31 mouse cellular contexts compared by ENCODE assay signal in the genomic region with DNA sequence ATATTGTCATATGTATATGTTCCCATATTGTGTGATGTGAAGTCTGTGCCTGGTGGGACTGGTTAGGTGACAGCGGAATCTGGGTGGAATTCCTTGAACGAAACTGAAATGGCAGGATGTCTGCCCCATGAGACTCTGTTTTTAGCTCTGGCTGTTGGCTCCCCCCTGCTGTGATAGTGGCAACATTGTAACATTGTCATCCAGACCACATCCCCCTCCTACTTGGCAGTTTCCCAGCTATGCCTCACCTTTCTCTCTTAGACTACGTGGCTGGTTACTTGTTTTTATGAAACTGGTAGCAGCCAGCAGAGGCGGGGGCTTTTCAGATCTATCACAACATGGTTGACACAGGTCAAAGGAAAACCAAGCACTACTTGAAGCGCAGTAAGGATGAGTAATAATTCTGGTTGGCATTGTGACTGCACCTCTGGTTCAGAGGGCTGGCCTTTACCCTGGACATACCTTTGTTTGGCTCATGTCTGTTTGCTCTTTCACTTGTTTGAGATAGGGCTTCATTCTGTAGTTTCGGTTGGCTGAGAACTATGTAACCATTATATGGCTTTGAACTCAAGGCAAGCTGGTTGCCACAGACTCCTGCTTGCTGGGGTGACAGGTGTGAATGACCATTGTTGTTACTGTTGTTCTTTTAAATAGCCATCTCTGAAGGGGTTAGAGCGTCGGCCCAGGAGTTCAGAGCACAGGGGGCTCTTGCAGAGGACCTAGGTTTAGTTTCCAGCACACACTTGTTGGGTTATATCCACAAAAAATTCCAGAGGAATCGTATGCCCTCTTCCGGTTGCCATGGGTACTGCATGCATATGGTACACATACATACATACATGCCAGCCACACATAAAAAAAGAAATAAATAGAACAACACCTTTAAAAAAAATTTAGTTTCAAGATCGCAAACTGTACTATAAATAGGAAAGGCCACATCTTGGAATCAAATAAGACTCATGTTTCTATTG.
DNase-seq lines count a peak whose midpoint lies in the region; ATAC-seq and TF ChIP-seq lines count a peak whose summit lies in the region.
"Had no signal": no experiment of that assay in that cellular context is flagged by ENCODE, and none has a peak within 500 bp of the region (broad histone marks: within the 10 kb centered on the region; RNA-seq: fewer than 3 reads in every experiment).

No protein-coding gene starts in this region.

- TF ChIP-seq EP300 in heart, adult 2 months (IDR thresholded peaks at IDR 0.05; ENCODE audit: insufficient read depth, low read depth, low read length) = no peak

- H3K27ac ChIP-seq in heart, adult 2 months = peak overlapping the region; percentile 47
- H3K27ac ChIP-seq in heart, embryonic 11.5 days (ENCODE audit: low read depth, low read length) = no peak overlapping the region
- no peak overlapping the region for H3K27ac ChIP-seq in liver, embryonic 15.5 days (replicated peaks)
- H3K27ac ChIP-seq in liver, embryonic 12.5 days = no peak overlapping the region
- H3K27ac ChIP-seq: forebrain, embryonic 13.5 days; heart, embryonic 15.5 days; hindbrain, embryonic 13.5 days; kidney, postnatal 0 days; limb, embryonic 12.5 days; liver, embryonic 14.5 days; midbrain, embryonic 12.5 days; stomach, embryonic 15.5 days had no signal

- H3K4me1 ChIP-seq in heart, adult 2 months (ENCODE audit: control insufficient read depth, insufficient read depth, low read length) = peaks cover 1% of the 10 kb centered on the region
- no peaks in the 10 kb centered on the region for H3K4me1 ChIP-seq in heart, embryonic 11.5 days (ENCODE audit: control insufficient read depth, insufficient read depth, low read length)
- no peaks in the 10 kb centered on the region for H3K4me1 ChIP-seq in liver, embryonic 15.5 days (replicated peaks)
- H3K4me1 ChIP-seq in liver, embryonic 12.5 days = 0 out of 2 replicates have a peak, but pooled peaks cover 4% of the 10 kb centered on the region
- H3K4me1 ChIP-seq: hindbrain, embryonic 13.5 days; limb, embryonic 12.5 days; midbrain, embryonic 12.5 days; stomach, embryonic 15.5 days had no signal

- intact Hi-C loops in heart, adult 2 months (cut with DNase I) = no loop called here

- no peak overlapping the region for H3K9ac ChIP-seq in heart, adult 2 months (ENCODE audit: low read depth, low read length)
- H3K9ac ChIP-seq in heart, embryonic 11.5 days (ENCODE audit: low read depth, low read length) = no peak overlapping the region
- no peak overlapping the region for H3K9ac ChIP-seq in liver, embryonic 15.5 days
- no peak overlapping the region for H3K9ac ChIP-seq in liver, embryonic 12.5 days
- H3K9ac ChIP-seq: forebrain, embryonic 13.5 days; heart, embryonic 15.5 days; hindbrain, embryonic 13.5 days; limb, embryonic 12.5 days; liver, embryonic 14.5 days; midbrain, embryonic 12.5 days; stomach, embryonic 15.5 days had no signal

- no peaks in the 10 kb centered on the region for H3K27me3 ChIP-seq in heart, adult 2 months (ENCODE audit: control insufficient read depth, insufficient read depth, low read length)
- H3K27me3 ChIP-seq in heart, embryonic 11.5 days (ENCODE audit: control insufficient read depth, insufficient read depth, low read length) = no peaks in the 10 kb centered on the region
- no peaks in the 10 kb centered on the region for H3K27me3 ChIP-seq in liver, embryonic 15.5 days
- H3K27me3 ChIP-seq in liver, embryonic 12.5 days (replicated peaks) = no peaks in the 10 kb centered on the region
- H3K27me3 ChIP-seq: forebrain, embryonic 13.5 days; heart, embryonic 15.5 days; hindbrain, embryonic 13.5 days; limb, embryonic 12.5 days; midbrain, embryonic 12.5 days; Patski; stomach, embryonic 15.5 days had no signal

- TF ChIP-seq POLR2A in heart, adult 2 months (IDR thresholded peaks at IDR 0.05; ENCODE audit: insufficient read depth, low read depth, low read length) = no peak

- no peaks in the 10 kb centered on the region; the same call in 1 of the 2 replicates for H3K9me3 ChIP-seq in heart, embryonic 11.5 days (replicated peaks; ENCODE audit: control insufficient read depth, low read length)
- H3K9me3 ChIP-seq in liver, embryonic 15.5 days (replicated peaks) = no peaks in the 10 kb centered on the region
- peaks cover 6% of the 10 kb centered on the region; the same call in 1 of the 2 replicates for H3K9me3 ChIP-seq in liver, embryonic 12.5 days (replicated peaks)
- H3K9me3 ChIP-seq: forebrain, embryonic 13.5 days; G1E; heart, embryonic 15.5 days; hindbrain, embryonic 13.5 days; limb, embryonic 12.5 days; midbrain, embryonic 12.5 days; stomach, embryonic 15.5 days had no signal

- 75% methylated on average over 11 of the region's 11 CpGs for WGBS in heart, adult 2 months
- 84% methylated on average over 11 of the region's 11 CpGs for WGBS in heart, embryonic 11.5 days (ENCODE audit: insufficient replicate concordance)
- WGBS in liver, embryonic 15.5 days (ENCODE audit: insufficient replicate concordance) = 78% methylated on average over 11 of the region's 11 CpGs
- 84% methylated on average over 11 of the region's 11 CpGs for WGBS in liver, embryonic 12.5 days (ENCODE audit: insufficient replicate concordance)

- H3K4me2 ChIP-seq in heart, embryonic 11.5 days = no peak overlapping the region
- H3K4me2 ChIP-seq in liver, embryonic 15.5 days = no peak overlapping the region
- H3K4me2 ChIP-seq in liver, embryonic 12.5 days = no peak overlapping the region
- H3K4me2 ChIP-seq: forebrain, embryonic 13.5 days; heart, embryonic 15.5 days; hindbrain, embryonic 13.5 days; limb, embryonic 12.5 days; midbrain, embryonic 12.5 days; stomach, embryonic 15.5 days had no signal

- peak; percentile 41 for TF ChIP-seq CTCF in heart, adult 2 months (IDR thresholded peaks at IDR 0.05)

- ATAC-seq in heart, embryonic 11.5 days (replicated peaks; ENCODE audit: insufficient number of reproducible peaks, low FRiP score, low TSS enrichment) = no peak
- peak; percentile 34; the same call in 1 of the 2 replicates for ATAC-seq in liver, embryonic 15.5 days (ENCODE audit: insufficient read depth)
- no peak for ATAC-seq in liver, embryonic 12.5 days
- ATAC-seq: forebrain, embryonic 13.5 days; intestine, embryonic 16.5 days; Patski had no signal

- H3K79me2 ChIP-seq in heart, adult 2 months (replicated peaks; ENCODE audit: control insufficient read depth, insufficient read depth, low read length) = peaks cover 2% of the 10 kb centered on the region

- H3K36me3 ChIP-seq in heart, adult 2 months (ENCODE audit: control insufficient read depth, insufficient read depth, low read length) = no peaks in the 10 kb centered on the region
- H3K36me3 ChIP-seq in heart, embryonic 11.5 days (ENCODE audit: control insufficient read depth, insufficient read depth, low read length) = peaks cover 3% of the 10 kb centered on the region; the same call in 1 of the 2 replicates
- peaks cover 6% of the 10 kb centered on the region; the same call in 1 of the 2 replicates for H3K36me3 ChIP-seq in liver, embryonic 15.5 days (replicated peaks)
- H3K36me3 ChIP-seq in liver, embryonic 12.5 days = peaks cover 16% of the 10 kb centered on the region
- H3K36me3 ChIP-seq: hindbrain, embryonic 13.5 days; stomach, embryonic 15.5 days had no signal

- no peak for DNase-seq in heart, adult 2 months
- DNase-seq in ZHBTc4 (ENCODE audit: low read depth, low spot score) = peak; percentile 70
- DNase-seq in testis, postnatal 14 days (ENCODE audit: low spot score) = peak; percentile 83
- DNase-seq in thymus, postnatal 4 days = no peak
- no peak for DNase-seq in right cerebral cortex, postnatal 10 days (ENCODE audit: low spot score in 2 of 2)
- DNase-seq: adrenal gland, adult 2 months; adrenal gland, postnatal 36 days; cerebellum, postnatal 14 days; gastrocnemius, postnatal 10 days; kidney, adult 8-10 months; kidney, postnatal 4 days; layer of hippocampus, adult 9-11 months; lung, postnatal 36 days; retina, postnatal 1 day; right cerebral cortex, postnatal 25 days had no signal

- no peak overlapping the region for H3K4me3 ChIP-seq in heart, adult 2 months
- no peak overlapping the region for H3K4me3 ChIP-seq in heart, embryonic 11.5 days (ENCODE audit: low read depth, low read length)
- no peak overlapping the region for H3K4me3 ChIP-seq in liver, embryonic 15.5 days (replicated peaks)
- H3K4me3 ChIP-seq in liver, embryonic 12.5 days = no peak overlapping the region
- H3K4me3 ChIP-seq: erythroblast, embryonic 14.5 days; forebrain, embryonic 13.5 days; heart, embryonic 15.5 days; hindbrain, embryonic 13.5 days; limb, embryonic 12.5 days; midbrain, embryonic 12.5 days; myocyte; stomach, embryonic 15.5 days had no signal

Comparison
In these comparisons a context has a peak if more than half of its experiments do, and no peak if none do; other contexts are left out.
1. DNase-seq: peak in ZHBTc4 (single experiment) and testis, postnatal 14 days (single experiment); none in heart, adult 2 months (0 of 2), thymus, postnatal 4 days (single experiment) and right cerebral cortex, postnatal 10 days (0 of 2).